Mouse (Mus musculus) cerebellum, postnatal 25 days (tissue): Measurements from ENCODE around the gene Dlg2.

Experiments used
- DNase-seq, 2 experiments: peaks; one replicate each; pipeline ENCODE4 v3.0.0; 2021; ENCODE audit warnings: mixed read lengths in 2 of 2

The Dlg2 gene

GRCm38 (mm10) chr7:92486878-92487277 is 2010.4 kb downstream of the Dlg2 start:
- DNase-seq: no peak

GRCm38 (mm10) chr7:92492262-92492661 is 2015.8 kb downstream of the Dlg2 start:
- DNase-seq: no peak

GRCm38 (mm10) chr7:92493521-92493920 is 2017.0 kb downstream of the Dlg2 start:
- no peak for DNase-seq
